Mouse (Mus musculus): ENCODE results near the gene Gm49321.
A peak's percentile ranks its signal among the peaks of the same experiment; 100 is the strongest.

Gene Gm49321

DNA sequence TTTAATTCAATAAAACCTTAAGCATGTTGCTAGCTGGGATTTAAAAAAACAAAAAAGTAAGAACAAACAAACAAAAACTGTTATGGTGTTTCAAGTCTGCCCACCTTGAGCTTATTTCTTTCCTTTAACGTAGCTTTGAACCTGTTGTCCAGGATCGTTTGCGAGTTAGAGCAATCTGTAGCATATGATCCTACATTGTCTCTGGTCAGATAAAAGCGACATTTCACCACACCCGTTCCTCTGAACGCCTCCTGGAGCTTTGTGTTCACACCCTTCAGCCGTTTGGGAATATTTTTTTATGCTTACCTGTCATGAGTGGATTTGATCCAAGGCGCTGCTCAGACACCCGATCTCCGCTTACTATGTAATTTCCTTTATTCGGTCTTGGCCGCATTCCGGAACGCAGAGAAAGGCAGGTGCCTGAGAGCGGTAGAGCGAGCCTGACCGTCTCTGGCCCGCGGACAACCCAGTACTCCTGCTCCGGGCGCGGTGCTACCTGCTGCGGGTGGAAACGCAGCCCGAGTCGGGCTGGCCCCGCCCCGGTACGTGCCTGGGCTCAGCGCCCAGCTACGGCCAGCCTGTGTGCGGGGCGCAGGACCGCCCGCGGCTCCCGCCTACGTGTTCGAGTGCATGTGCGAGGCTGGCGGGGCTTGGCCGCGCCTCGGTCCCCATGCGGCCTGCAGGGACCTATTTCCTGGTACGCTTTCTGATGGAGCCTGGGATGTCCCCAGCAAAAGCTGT is 12.0 kb downstream of the Gm49321 start:
- DNase-seq = peak; percentile 45

GRCm38 (mm10) chr12:73952879-73953278 is 15.4 kb downstream of the Gm49321 start:
- peak; percentile 45 for DNase-seq

- DNase-seq = no peak
Observed at GRCm38 (mm10) chr12:73953420-73954186, 16.1 kb downstream of the Gm49321 start.

DNA sequence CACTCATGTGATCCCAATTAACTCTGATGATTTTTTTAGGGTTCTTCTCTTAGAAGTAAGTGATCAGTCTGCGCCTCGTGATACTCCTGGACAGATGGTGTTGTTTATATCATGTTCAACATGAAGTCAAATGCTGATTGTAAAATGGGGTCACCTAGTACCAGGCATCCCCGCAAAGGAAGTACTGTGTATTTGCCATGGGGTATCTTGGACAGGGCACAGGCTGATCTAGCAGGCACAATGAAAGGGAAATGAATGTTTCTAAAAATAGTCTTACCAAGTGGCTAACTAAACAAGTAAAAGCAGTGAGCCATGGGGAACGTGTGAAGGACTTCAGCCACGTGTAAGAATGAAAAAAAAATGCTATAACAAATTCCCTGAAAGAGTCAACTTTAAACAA is 17.3 kb downstream of the Gm49321 start:
- DNase-seq = no peak

GRCm38 (mm10) chr12:73957676-73958075 is 20.2 kb downstream of the Gm49321 start:
- no peak for DNase-seq

GRCm38 (mm10) chr12:73958830-73959229 is 21.4 kb downstream of the Gm49321 start:
- DNase-seq = no peak

DNA sequence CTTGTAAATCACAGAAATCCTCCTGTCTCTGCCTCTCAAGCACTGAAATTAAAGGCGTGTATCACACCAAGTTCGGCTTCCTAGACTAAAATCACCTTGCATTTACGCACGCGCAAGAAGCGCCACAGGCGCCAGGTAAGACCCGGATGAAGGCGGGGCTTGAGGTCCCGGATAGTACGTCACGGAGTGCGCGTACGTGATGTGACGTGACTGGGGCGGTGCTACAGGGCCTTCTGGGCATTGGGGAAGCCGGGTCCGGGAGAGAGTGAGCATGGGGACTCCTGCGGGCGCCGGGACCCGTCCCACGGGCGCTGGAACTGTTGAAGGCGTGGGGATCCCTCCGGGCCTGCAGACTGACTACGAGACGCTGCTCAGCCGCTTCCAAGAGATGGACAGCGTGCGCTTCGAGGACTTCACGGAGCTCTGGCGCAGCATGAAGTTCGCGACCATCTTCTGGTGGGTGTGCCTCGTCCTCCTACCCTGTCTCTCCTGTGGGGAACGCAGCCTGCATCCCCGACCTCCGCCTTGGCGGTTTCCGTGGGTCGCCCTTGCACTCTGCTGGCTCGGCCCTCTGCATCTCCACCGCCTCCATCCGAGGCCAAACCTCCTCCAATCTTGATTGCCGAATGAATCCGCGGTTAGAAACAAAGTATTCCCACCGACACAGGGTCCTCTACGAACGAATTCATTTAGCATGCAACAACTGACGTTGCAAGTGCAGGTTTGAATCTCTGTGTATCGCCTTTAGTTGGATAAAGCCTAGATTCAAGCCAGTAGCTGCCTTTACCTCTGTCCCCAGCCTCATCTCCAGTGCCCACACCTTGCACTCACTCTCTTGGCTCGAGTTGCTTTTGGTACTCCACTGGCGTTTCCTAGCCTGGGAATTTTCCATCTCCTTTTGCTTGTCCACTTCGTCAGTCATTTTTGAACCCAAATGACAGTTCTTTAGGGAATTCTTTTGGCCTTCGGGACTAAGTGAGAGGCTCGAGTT is 27.1 kb downstream of the Gm49321 start, which contains the start of gene Snapc1:
Snapc1 (plus strand) TSS at position 191 of the 991 bp plus-strand sequence.
- peak; percentile 93 for DNase-seq

GRCm38 (mm10) chr12:73969142-73969541 is 31.7 kb downstream of the Gm49321 start:
- no peak for DNase-seq

DNA sequence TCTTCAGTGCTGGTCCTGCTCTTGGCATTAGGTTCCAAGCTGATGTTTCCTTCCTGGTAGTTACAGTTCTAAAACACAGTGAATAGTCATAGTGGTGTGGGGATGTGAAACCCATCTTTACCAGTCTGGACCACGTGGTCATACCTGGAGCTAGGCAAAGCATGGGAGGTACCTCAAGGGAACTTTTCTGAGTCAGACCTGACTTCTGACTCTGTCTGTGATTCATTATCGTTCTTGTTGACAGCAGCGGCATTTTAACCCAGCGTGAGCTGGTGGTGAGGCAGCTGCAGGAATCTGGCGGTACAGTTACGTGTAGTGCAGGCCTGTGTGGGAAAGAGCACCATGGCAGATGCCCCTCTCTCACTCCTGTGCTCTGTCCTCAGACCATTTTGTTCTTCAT is 37.1 kb downstream of the Gm49321 start:
- DNase-seq = no peak

- DNase-seq = no peak
Observed at GRCm38 (mm10) chr12:73978144-73978543, 40.7 kb downstream of the Gm49321 start.

GRCm38 (mm10) chr12:73979667-73980066 is 42.2 kb downstream of the Gm49321 start:
- DNase-seq = no peak

- peak; percentile 88 for DNase-seq
Observed at GRCm38 (mm10) chr12:73982533-73982932, 45.1 kb downstream of the Gm49321 start.

- DNase-seq = no peak
Observed at GRCm38 (mm10) chr12:73986299-73986698, 48.8 kb downstream of the Gm49321 start.

GRCm38 (mm10) chr12:73988393-73989008 is 51.0 kb downstream of the Gm49321 start:
- no peak for DNase-seq

DNA sequence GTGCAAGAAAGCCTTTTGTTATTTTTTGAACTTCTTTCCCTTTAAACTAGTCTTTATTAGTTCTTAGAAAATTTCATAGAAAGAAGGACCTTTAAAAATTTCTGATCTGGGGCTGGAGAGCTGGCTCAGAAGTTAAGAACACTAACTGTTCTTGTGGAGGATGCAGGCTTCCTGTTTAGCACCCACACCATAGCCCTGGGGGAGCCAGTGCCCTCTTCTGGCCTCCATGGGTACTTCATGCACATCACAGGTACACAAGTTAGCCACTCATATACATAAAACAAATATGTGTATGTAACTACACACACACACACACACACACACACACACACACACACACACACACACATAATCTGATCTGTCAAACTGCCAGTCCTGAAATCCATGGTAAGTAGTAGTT is 52.1 kb downstream of the Gm49321 start:
- peak; percentile 53 for DNase-seq

- DNase-seq = no peak
Observed at GRCm38 (mm10) chr12:73996906-73997296, 59.4 kb downstream of the Gm49321 start.

DNA sequence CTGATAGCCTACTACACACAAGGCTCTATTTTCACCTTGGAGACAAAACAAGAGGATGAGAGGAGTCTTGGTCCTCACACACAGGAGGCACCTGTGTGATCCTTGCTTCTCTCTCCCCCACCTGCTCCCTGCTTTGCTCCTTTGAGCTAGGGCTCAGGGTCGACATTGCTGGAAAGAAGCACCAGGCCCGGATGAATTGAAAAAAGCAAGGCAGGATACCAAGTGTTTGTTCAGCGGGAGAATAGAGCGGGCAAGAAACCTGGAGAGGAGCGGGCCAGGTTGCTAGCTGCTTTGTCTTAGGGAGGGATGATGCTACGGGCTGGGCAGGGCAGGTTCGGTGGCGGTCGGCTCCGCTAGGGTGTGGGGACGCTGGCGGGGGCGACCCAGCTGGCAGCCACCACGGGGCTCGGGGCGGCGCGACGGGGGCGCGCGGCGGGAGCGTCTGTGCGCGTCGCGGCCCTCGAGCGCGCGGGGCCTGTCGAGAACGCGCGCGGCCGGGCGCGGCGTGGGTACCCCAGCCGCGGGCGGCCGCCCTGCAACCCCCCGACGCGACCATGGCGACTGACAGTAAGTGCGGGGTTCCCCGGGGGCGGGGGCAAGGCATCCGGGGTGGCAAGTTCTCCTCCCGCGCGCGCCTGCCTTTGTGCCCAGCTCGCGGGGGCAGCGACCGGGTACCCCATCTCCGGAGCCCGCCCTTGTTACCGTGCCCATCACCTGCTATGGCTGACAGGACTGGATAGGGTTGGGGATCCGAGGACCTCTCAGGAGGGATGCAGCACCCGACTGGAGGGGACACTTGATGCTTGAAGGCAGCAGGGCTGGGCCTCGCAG is 60.1 kb downstream of the Gm49321 start, which contains the start of gene Syt16:
Syt16 (plus strand) TSS at position 365 of the 831 bp plus-strand sequence.
- peak; percentile 71 for DNase-seq

- no peak for DNase-seq
Observed at GRCm38 (mm10) chr12:73998128-73998456, 60.6 kb downstream of the Gm49321 start.

GRCm38 (mm10) chr12:74002449-74002848 is 65.0 kb downstream of the Gm49321 start:
- no peak for DNase-seq

DNA sequence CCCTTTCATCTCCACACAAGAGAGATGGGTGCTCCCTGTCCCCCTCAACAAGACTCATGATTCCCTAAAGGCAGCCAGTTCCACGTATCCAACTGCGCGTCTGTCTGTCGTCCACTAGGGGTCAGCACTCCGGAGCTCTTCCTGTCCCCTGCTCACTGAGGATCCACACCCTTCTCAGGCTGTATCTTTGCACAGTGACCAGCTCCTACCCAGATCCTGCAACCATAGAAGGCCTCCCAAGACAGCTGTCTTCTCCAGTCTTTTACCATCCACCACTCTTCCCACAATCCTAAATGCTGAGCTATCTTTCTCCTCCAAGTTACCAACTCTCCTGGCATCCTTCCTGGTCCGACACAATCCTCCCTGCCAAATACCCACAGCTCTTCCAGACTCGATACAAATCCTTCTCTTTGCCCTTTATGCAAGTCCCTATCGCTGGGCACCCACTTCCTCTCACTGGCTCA is 72.0 kb downstream of the Gm49321 start:
- peak; percentile 25 for DNase-seq

- peak; percentile 89 for DNase-seq
Observed at GRCm38 (mm10) chr12:74013739-74014138, 76.3 kb downstream of the Gm49321 start.
